Mouse (Mus musculus): ENCODE results near the gene C1qc.

C1qc gene

GRCm38 (mm10) chr4:136894821-136895220 is 2.0 kb upstream of the C1qc start:
- no peak for DNase-seq

GRCm38 (mm10) chr4:136893691-136894543 is 1.1 kb upstream of the C1qc start:
- peak; percentile 31 for DNase-seq

- DNase-seq: no peak
Observed at GRCm38 (mm10) chr4:136892371-136892770, 494 bp downstream of the C1qc start.

- DNase-seq: no peak
Observed at GRCm38 (mm10) chr4:136891115-136891514, 1.8 kb downstream of the C1qc start.

- DNase-seq: no peak
Observed at GRCm38 (mm10) chr4:136889981-136890380, 2.9 kb downstream of the C1qc start.

- DNase-seq: no peak
Observed at GRCm38 (mm10) chr4:136887714-136888113, 5.2 kb downstream of the C1qc start.

- no peak for DNase-seq
Observed at GRCm38 (mm10) chr4:136886101-136886500, 6.8 kb downstream of the C1qc start, which contains the start of gene C1qb. TSS of gene C1qb (minus strand) at chr4:136886187.

- no peak for DNase-seq
Observed at GRCm38 (mm10) chr4:136878601-136879000, 14.3 kb downstream of the C1qc start.

- DNase-seq: no peak
Observed at GRCm38 (mm10) chr4:136878171-136878570, 14.7 kb downstream of the C1qc start.

GRCm38 (mm10) chr4:136876971-136877370 is 15.9 kb downstream of the C1qc start:
- DNase-seq: peak; percentile 22

- DNase-seq: no peak
Observed at GRCm38 (mm10) chr4:136875012-136875411, 17.9 kb downstream of the C1qc start.

- DNase-seq: no peak
Observed at GRCm38 (mm10) chr4:136868371-136868770, 24.5 kb downstream of the C1qc start.

GRCm38 (mm10) chr4:136867690-136868345 is 25.0 kb downstream of the C1qc start:
- DNase-seq: peak; percentile 38

- DNase-seq: no peak
Observed at GRCm38 (mm10) chr4:136865531-136865930, 27.3 kb downstream of the C1qc start.

GRCm38 (mm10) chr4:136864751-136865470 is 28.0 kb downstream of the C1qc start:
- no peak for DNase-seq

- DNase-seq: no peak
Observed at GRCm38 (mm10) chr4:136863517-136863916, 29.3 kb downstream of the C1qc start.

GRCm38 (mm10) chr4:136862411-136862810 is 30.5 kb downstream of the C1qc start:
- DNase-seq: no peak

- no peak for DNase-seq
Observed at GRCm38 (mm10) chr4:136861806-136862205, 31.1 kb downstream of the C1qc start.

- no peak for DNase-seq
Observed at GRCm38 (mm10) chr4:136860022-136860421, 32.8 kb downstream of the C1qc start.

- no peak for DNase-seq
Observed at GRCm38 (mm10) chr4:136855081-136855480, 37.8 kb downstream of the C1qc start.

GRCm38 (mm10) chr4:136852989-136853388 is 39.9 kb downstream of the C1qc start:
- no peak for DNase-seq

- DNase-seq: no peak
Observed at GRCm38 (mm10) chr4:136852119-136852518, 40.7 kb downstream of the C1qc start.

- DNase-seq: no peak
Observed at GRCm38 (mm10) chr4:136848565-136848964, 44.3 kb downstream of the C1qc start.

- no peak for DNase-seq
Observed at GRCm38 (mm10) chr4:136847166-136847565, 45.7 kb downstream of the C1qc start.

Measured in cerebellum, adult 11-12 months (tissue).